Mouse (Mus musculus) left cerebral cortex, adult 6 months (tissue): ENCODE measurements around the gene Uap1l1. TPM values are rescaled to one million over a fixed set of nuclear protein-coding genes. Genes with fewer than 3 reads are reported as not detected.

Experiments
- long read RNA-seq, 2 experiments: library from polyadenylated mRNA; unstranded; transcript quantifications; one replicate each; pipeline ENCODE4 v2.0.0; 2019 to 2020
- polyA plus RNA-seq: library from polyadenylated mRNA; unstranded; fragments of <200 nt; fragmentation: Nextera tagmentation; gene quantifications from 2 replicates; pipeline ENCODE4 v1.2.3, GENCODE M21; 2021

Uap1l1 gene
- polyA plus RNA-seq: 20.6 and 34.9 TPM in 2 replicates
- long read RNA-seq, experiment 1, transcript Uap1l1-201 (9 exons, 3,349 nt): major isoform, 121 of 157 reads
- long read RNA-seq, experiment 1, partial matches to known transcripts: 2 of 157 reads
- long read RNA-seq, experiment 1, other reads (novel, unspliced or antisense): 34 of 157 reads
- long read RNA-seq, experiment 2, transcript Uap1l1-201 (9 exons, 3,349 nt): major isoform, 37 of 47 reads
- long read RNA-seq, experiment 2, partial matches to known transcripts: 2 of 47 reads
- long read RNA-seq, experiment 2, other reads (novel, unspliced or antisense): 8 of 47 reads

GRCm38 (mm10) chr2:25365091-25365761 lies at the start of gene Uap1l1:
Gene Uap1l1, minus strand, starts transcription at chr2:25365682.

DNA sequence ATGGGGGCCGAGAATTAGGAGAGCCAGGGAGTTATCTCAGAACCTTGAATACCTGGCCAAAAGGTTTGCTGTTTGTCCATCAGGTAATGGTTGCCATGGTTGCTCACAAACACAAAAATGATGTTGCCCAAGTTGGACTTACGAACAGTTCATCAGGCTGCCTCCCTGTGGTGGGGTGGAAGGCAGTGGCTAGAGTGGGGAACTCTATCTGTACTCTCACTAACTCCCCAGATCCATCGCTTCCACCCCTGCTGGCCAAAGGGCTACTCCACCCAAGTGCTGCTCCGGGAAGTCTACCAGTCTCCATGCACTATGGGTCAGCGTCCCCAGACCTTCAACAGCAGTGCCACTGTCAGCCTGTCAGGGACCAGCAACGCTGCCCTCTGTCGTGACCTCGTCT lies 33.6 kb upstream of the Uap1l1 start, which contains the start of gene Npdc1:
TSS of gene Npdc1 (plus strand) at position 301 of the 400 bp plus-strand sequence.

GRCm38 (mm10) chr2:25395721-25396596 lies 30.5 kb upstream of the Uap1l1 start, which contains the start of gene Entpd2:
Gene Entpd2, plus strand, starts transcription at chr2:25395874.

DNA sequence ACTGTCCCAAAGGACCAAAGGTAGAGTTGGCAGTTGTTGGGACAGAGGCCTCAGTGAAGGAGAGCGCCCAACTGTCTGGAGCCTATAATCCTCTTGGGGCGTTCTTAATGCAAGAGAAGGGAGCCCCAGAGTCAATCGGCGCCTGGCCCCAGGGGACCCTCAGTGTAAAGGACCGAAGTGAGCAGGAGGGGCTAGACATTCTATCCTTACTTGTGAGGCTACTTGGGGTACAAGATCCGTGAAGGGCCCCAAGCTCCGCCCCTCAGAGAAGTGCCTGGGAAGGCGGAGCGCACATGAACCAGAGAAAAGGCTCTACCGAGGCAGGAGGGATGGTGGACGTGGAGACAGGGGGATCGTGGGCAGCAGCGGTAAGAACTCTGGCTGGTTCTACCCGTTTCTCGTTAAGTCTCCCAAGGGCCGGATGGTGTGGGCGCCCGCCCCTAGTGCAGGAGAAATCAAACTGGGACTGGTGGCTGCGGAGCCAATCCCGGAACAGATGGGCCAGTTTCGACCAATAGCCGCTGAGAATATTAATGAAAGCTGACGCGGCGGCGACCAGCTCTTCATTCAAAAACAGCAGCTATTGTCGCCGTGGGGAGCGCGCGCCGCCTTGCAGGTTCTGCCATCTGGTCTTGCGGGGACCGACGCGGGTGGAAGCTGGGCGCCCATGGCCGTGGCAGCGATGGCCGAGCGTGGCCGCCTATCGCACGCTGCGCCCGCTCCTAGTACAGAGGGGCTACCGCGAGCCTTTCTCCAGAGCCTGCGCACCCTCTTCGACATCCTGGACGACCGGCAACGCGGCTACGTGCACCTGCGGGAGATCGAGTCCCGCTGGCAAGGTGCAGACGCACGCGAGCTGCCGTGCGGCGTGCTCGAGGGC lies 6.5 kb upstream of the Uap1l1 start, which contains the start of gene Sapcd2:
TSS of gene Sapcd2 (plus strand) at position 558 of the 880 bp plus-strand sequence.

DNA sequence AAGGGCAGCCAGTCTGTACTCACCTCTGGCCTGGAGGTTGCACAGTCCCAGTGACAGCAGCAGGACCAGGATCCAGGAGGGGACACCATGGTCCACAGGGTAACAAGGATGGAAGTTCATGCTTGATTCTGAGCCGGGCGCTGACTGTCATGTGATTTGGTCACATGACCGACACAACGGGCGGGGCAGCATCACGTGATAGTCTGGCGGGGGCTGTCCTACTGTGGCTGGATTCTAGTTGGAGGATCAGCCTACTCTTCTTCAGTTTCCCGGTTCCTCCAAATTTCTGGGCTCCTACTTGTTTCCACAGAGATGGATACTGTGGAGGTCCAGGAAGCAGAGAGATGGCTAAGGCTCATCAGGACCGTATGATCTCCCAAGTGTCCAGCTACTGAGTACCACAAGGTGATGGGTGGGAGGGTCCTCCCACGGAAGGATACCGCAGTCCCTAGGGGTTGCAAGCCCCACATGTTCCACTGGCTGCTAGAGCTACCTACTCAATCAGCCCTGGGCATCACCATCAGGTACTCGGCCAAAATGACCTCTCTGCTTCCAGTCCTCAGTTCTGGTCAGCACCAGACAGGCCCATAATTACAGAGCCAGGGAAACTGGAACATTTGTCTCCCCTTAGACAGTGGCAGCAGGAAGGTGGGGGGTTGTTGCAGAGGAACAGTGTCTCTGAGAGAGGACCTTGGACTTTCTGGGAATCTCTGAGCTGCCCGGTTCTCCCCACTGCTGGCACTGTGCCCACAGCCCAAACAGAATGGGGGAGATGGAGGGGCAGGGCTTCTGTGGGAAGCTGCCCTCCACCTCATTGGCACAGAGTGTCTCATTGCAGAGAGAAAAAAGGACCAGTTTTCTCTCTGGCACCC lies 9.0 kb downstream of the Uap1l1 start, which contains the start of gene Dpp7:
TSS of gene Dpp7 (minus strand) at position 152 of the 872 bp plus-strand sequence.

GRCm38 (mm10) chr2:25332286-25333160 lies 33.0 kb downstream of the Uap1l1 start, which contains the start of gene Man1b1:
Gene Man1b1, plus strand, starts transcription at chr2:25332338.

GRCm38 (mm10) chr2:25318971-25319773 lies 46.3 kb downstream of the Uap1l1 start, which contains the start of gene Grin1:
Gene Grin1, minus strand, starts transcription at chr2:25319187.

Other genes with a start within 250 kb of the Uap1l1 start
- 1.1 and 20.3 TPM in 2 replicates for gene Nrarp, start 184.9 kb downstream of the Uap1l1 start, polyA plus RNA-seq
- gene Tor4a, start 168.8 kb downstream of the Uap1l1 start, polyA plus RNA-seq: 1.7 and 2.3 TPM in 2 replicates
- gene Nelfb, start 154.2 kb downstream of the Uap1l1 start, polyA plus RNA-seq: 35.3 and 40.2 TPM in 2 replicates
- not detected in 2 replicates for gene Stpg3, start 151.0 kb downstream of the Uap1l1 start, polyA plus RNA-seq
- gene Fam166a, start 146.9 kb downstream of the Uap1l1 start, polyA plus RNA-seq: 11.9 and 28.8 TPM in 2 replicates
- 509 and 600 TPM in 2 replicates for gene Tubb4b, start 141.0 kb downstream of the Uap1l1 start, polyA plus RNA-seq
- 0.60 and 0.72 TPM in 2 replicates for gene Slc34a3, start 131.3 kb downstream of the Uap1l1 start, polyA plus RNA-seq
- not detected in 2 replicates for gene Rnf224, start 128.9 kb downstream of the Uap1l1 start, polyA plus RNA-seq
- gene Rnf208, start 123.4 kb downstream of the Uap1l1 start, polyA plus RNA-seq: 55.7 and 180 TPM in 2 replicates
- 0.25 TPM in 1 of 2 replicates, not detected in the other for gene Cysrt1, start 123.2 kb downstream of the Uap1l1 start, polyA plus RNA-seq
- 1.1 and 1.6 TPM in 2 replicates for gene AL732309.1, start 118.8 kb downstream of the Uap1l1 start, polyA plus RNA-seq
- 34.3 and 36.9 TPM in 2 replicates for gene Tmem203, start 110.2 kb downstream of the Uap1l1 start, polyA plus RNA-seq
- 9.4 and 13.1 TPM in 2 replicates for gene Tprn, start 103.1 kb downstream of the Uap1l1 start, polyA plus RNA-seq
- gene Ssna1, start 93.2 kb downstream of the Uap1l1 start, polyA plus RNA-seq: 77.5 and 87.9 TPM in 2 replicates
- 33.8 and 42.6 TPM in 2 replicates for gene Anapc2, start 93.2 kb downstream of the Uap1l1 start, polyA plus RNA-seq
- 0.56 TPM in 1 of 2 replicates, not detected in the other for gene Tmem210, start 77.5 kb downstream of the Uap1l1 start, polyA plus RNA-seq
- 0.21 TPM in 1 of 2 replicates, not detected in the other for gene Lrrc26, start 75.8 kb downstream of the Uap1l1 start, polyA plus RNA-seq
- gene Grin1, start 46.5 kb downstream of the Uap1l1 start, polyA plus RNA-seq: 87.7 and 146 TPM in 2 replicates
- gene Man1b1, start 33.3 kb downstream of the Uap1l1 start, polyA plus RNA-seq: 17.0 and 18.5 TPM in 2 replicates
- 17.8 and 22.5 TPM in 2 replicates for gene Dpp7, start 9.3 kb downstream of the Uap1l1 start, polyA plus RNA-seq
- gene Sapcd2, start 6.6 kb upstream of the Uap1l1 start, polyA plus RNA-seq: 1.2 and 1.7 TPM in 2 replicates
- gene Entpd2, start 30.2 kb upstream of the Uap1l1 start, polyA plus RNA-seq: 21.4 and 31.9 TPM in 2 replicates
- gene Npdc1, start 33.7 kb upstream of the Uap1l1 start, polyA plus RNA-seq: 232 and 408 TPM in 2 replicates
- gene Fut7, start 57.6 kb upstream of the Uap1l1 start, polyA plus RNA-seq: not detected in 2 replicates
- gene Abca2, start 63.0 kb upstream of the Uap1l1 start, polyA plus RNA-seq: 21.7 and 39.7 TPM in 2 replicates
- gene Clic3, start 91.2 kb upstream of the Uap1l1 start, polyA plus RNA-seq: 0.68 and 1.1 TPM in 2 replicates
- 121 and 132 TPM in 2 replicates for gene Paxx, start 95.4 kb upstream of the Uap1l1 start, polyA plus RNA-seq
- 6,798 and 9,400 TPM in 2 replicates for gene Ptgds, start 104.4 kb upstream of the Uap1l1 start, polyA plus RNA-seq
- gene Lcn12, start 128.2 kb upstream of the Uap1l1 start, polyA plus RNA-seq: not detected in 2 replicates
- 103 and 115 TPM in 2 replicates for gene Fbxw5, start 135.1 kb upstream of the Uap1l1 start, polyA plus RNA-seq
- gene C8g, start 136.0 kb upstream of the Uap1l1 start, polyA plus RNA-seq: 1.4 and 1.7 TPM in 2 replicates
- 9.1 and 11.9 TPM in 2 replicates for gene Traf2, start 181.3 kb upstream of the Uap1l1 start, polyA plus RNA-seq
- 778 and 803 TPM in 2 replicates for gene Edf1, start 192.2 kb upstream of the Uap1l1 start, polyA plus RNA-seq
- gene Mamdc4, start 209.2 kb upstream of the Uap1l1 start, polyA plus RNA-seq: 0.89 and 3.5 TPM in 2 replicates
- 152 and 173 TPM in 2 replicates for gene Phpt1, start 209.5 kb upstream of the Uap1l1 start, polyA plus RNA-seq
- gene Ajm1, start 216.1 kb upstream of the Uap1l1 start, polyA plus RNA-seq: 10.3 and 21.2 TPM in 2 replicates
- 70.0 and 86.7 TPM in 2 replicates for gene Rabl6, start 242.8 kb upstream of the Uap1l1 start, polyA plus RNA-seq